Mouse (Mus musculus) liver, adult 2 months (tissue): ENCODE data around the gene Nr1h2. TPM values are rescaled to one million over a fixed set of nuclear protein-coding genes. Genes with fewer than 3 reads are reported as not detected.

Experiments used
- DNase-seq: peaks from one replicate; pipeline ENCODE4 v3.0.0-alpha.2; 2011; ENCODE audit warnings: low read depth, low spot score; ENCODE audit errors: extremely low read depth
- H3K27ac ChIP-seq: fragments of 200-500 bp; replicated peaks from 2 replicates; pipeline ENCODE4 v1.5.1; 2012; ENCODE audit warnings: low read depth, mild to moderate bottlenecking, control low read depth, inconsistent platforms, low read length; ENCODE audit not compliant: insufficient read depth
- H3K27me3 ChIP-seq: fragments of 200-500 bp; 2 replicates; pipeline ENCODE4 v1.6.1; 2012; ENCODE audit warnings: mild to moderate bottlenecking, moderate library complexity, low read length, inconsistent platforms; ENCODE audit not compliant: control insufficient read depth, insufficient read depth
- H3K36me3 ChIP-seq: fragments of 200-500 bp; 2 replicates; pipeline ENCODE4 v1.6.1; 2012; ENCODE audit warnings: low read length, inconsistent platforms; ENCODE audit not compliant: control insufficient read depth, insufficient read depth
- H3K4me1 ChIP-seq: fragments of 200-500 bp; 2 replicates; pipeline ENCODE4 v1.6.1; 2011; ENCODE audit warnings: low read length; ENCODE audit not compliant: control insufficient read depth, insufficient read depth
- H3K4me3 ChIP-seq: fragments of 200-500 bp; 2 replicates; pipeline ENCODE4 v1.5.1; 2011; ENCODE audit warnings: low read depth, mild to moderate bottlenecking, control low read depth, low read length, moderate library complexity; ENCODE audit not compliant: insufficient read depth
- H3K79me2 ChIP-seq: fragments of 200-500 bp; 2 replicates; pipeline ENCODE4 v1.6.1; 2012; ENCODE audit warnings: inconsistent platforms, mild to moderate bottlenecking, low read length, moderate library complexity; ENCODE audit not compliant: control insufficient read depth, insufficient read depth
- H3K9ac ChIP-seq: fragments of 200-500 bp; 2 replicates; pipeline ENCODE4 v1.6.1; 2012; ENCODE audit warnings: low read depth, mild to moderate bottlenecking, control low read depth, inconsistent platforms, low read length
- CTCF ChIP-seq: fragments of 200-500 bp; IDR thresholded peaks from 2 replicates; pipeline ENCODE4 v1.5.1; 2011; ENCODE audit warnings: low read depth, low read length, control low read depth
- POLR2A ChIP-seq: fragments of 200-500 bp; IDR thresholded peaks from 2 replicates; pipeline ENCODE4 v1.6.1; 2011; ENCODE audit warnings: low read length, control low read depth; ENCODE audit not compliant: insufficient read depth; ENCODE audit errors: extremely low read depth
- WGBS: fragments of 180-500 bp; shearing (Covaris S2); methylation state at CpG from one replicate; pipeline ENCODE4 v1.1.7; 2018; 5-methylcytosine and 5-hydroxymethylcytosine counted together
- polyA plus RNA-seq: library from polyadenylated mRNA; depleted of rRNA; stranded (reverse); fragments of >200 nt; gene quantifications from 2 replicates; pipeline ENCODE4 v1.2.3, GENCODE M21; 2012
- total RNA-seq: library from RNA; depleted of rRNA; stranded (reverse); fragments of >200 nt; gene quantifications from 2 replicates; pipeline ENCODE4 v1.2.3, GENCODE M21; 2014

Nr1h2 gene
- total and polyA plus RNA-seq, 2 experiments: 21.6 to 80.3 TPM

DNA sequence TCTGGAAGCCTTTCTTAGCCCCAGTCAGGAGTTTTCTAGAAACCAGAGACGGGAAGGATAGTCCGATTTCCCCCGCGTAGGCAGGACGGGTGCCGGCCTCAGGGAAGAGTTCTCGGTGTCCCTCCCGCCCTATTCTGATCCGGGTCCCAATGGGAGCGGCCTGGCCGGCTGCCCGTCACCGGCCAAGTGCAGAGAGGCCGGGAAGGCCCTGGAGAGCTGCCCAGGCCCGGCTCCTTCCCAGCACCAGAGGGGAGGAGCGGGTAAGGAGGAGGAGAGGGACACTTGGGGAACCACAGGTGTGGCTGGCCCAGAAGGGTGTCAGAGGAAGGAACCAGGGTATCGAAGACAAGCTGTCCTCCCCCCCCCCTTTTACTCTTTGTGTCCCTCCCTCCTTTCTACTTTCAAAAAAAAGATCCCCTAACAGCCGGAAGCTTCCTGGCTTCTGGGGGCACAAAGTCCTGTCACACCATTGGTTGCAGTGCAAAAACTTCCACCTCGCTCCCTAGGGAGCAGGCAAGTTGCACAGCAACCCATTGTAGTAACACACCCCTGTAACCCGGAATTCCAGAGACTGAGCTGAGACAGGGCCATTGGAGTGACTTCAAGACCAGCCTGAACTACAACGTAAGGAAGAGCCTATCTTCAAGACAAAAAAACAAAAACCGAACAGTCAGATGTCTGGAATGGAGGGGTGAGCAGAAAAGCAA is 28.5 kb downstream of the Nr1h2 start:
- peaks cover 6% of the 10 kb centered on the region; the same call in 1 of the 2 replicates for H3K27me3 ChIP-seq
- no peak for TF ChIP-seq POLR2A
- TF ChIP-seq CTCF: no peak
- no peaks in the 10 kb centered on the region for H3K4me1 ChIP-seq
- WGBS: 16% methylated on average over 22 of the region's 22 CpGs
- no peaks in the 10 kb centered on the region for H3K79me2 ChIP-seq
- no peaks in the 10 kb centered on the region for H3K36me3 ChIP-seq
- peak; percentile 48 for DNase-seq
- H3K4me3 ChIP-seq: peak overlapping the region; percentile 27; the same call in 1 of the 2 replicates
- H3K27ac ChIP-seq: no peak overlapping the region
- 0 out of 2 replicates have a peak overlapping the region, but pooled peaks have one; percentile 12 for H3K9ac ChIP-seq

DNA sequence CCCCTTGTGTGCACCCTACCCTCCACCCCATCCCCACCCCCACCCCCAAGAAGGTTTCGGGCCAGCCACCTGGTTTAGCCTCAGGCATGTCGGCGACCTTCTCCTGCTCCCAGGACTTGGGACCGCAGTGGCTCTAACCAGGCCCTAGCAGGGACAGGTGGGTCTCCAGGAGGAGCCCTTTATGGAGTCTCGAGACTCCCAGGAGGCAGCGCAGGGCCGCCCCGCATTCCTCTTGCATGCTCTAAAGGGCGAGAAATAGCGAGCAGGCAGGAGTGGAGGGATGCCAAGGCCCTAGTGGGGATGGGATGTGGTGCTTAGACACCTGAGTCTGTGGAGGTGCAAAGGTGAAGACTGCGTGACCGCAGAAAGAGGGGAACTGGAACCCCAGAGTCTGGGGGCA is 29.2 kb downstream of the Nr1h2 start, which contains the start of gene Mybpc2:
Gene Mybpc2 (minus strand): TSS at position 155 of the 400 bp plus-strand sequence.
- no peaks in the 10 kb centered on the region for H3K79me2 ChIP-seq
- DNase-seq: no peak
- WGBS: 42% methylated on average over 12 of the region's 12 CpGs

DNA sequence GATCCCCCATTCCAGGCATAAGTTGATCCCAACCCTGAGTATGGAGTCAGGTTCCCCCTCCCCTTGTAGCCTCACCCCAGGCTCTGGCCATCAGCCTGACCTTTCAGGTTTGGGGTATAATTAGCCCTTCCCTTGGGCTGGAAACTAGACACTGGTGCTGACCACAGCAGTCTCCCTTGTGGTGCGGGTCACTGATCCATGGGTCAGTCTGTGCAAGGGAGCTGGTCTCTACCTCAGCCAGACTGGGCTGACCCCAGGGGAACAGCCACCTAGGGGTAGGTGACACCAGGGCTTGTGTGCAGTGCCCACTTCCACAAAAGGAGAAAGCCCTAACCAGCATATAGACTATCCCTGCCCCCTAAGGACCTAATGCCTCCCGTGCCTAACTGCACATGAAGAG is 30.7 kb downstream of the Nr1h2 start:
- H3K79me2 ChIP-seq: no peaks in the 10 kb centered on the region
- WGBS: 75% methylated on average over 2 of the region's 2 CpGs
- H3K4me1 ChIP-seq: no peaks in the 10 kb centered on the region
- no peak for DNase-seq
- no peak overlapping the region for H3K27ac ChIP-seq
- H3K4me3 ChIP-seq: no peak overlapping the region
- H3K9ac ChIP-seq: no peak overlapping the region
- peaks cover 6% of the 10 kb centered on the region; the same call in 1 of the 2 replicates for H3K27me3 ChIP-seq
- H3K36me3 ChIP-seq: no peaks in the 10 kb centered on the region
- TF ChIP-seq CTCF: no peak
- TF ChIP-seq POLR2A: no peak

More for the DNA sequence above, 29.2 kb downstream of the Nr1h2 start, which contains the start of gene Mybpc2:
- no peaks in the 10 kb centered on the region for H3K4me1 ChIP-seq
- no peaks in the 10 kb centered on the region for H3K36me3 ChIP-seq
- TF ChIP-seq POLR2A: no peak
- no peak for TF ChIP-seq CTCF
- H3K9ac ChIP-seq: 0 out of 2 replicates have a peak within 1 kb of the TSS, but pooled peaks have one; percentile 12
- H3K4me3 ChIP-seq: peak within 1 kb of the TSS; percentile 27; the same call in 1 of the 2 replicates
- H3K27ac ChIP-seq: no peak within 1 kb of the TSS
- peaks cover 6% of the 10 kb centered on the region; the same call in 1 of the 2 replicates for H3K27me3 ChIP-seq

DNA sequence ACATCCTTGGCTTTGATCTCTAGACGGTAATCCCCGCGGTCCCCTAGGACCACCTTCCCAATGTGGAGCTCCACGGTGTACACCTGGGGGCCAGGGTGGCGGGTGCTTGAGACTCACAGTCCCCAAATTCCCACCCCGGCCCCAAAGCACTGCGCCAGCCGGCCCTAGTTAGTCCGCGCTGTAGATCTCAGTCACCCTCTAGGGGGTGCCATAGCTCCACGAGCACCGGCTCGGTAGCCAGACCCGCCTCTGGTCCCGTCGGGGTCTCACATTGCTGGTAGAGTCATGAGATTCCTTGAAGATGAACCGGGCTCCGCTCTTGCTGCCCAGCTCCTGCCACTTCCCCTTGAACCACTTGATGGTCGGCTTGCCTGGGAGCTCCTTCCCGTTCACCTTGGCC is 32.0 kb downstream of the Nr1h2 start:
- no peak overlapping the region for H3K9ac ChIP-seq
- H3K79me2 ChIP-seq: no peaks in the 10 kb centered on the region
- no peak overlapping the region for H3K27ac ChIP-seq
- peaks cover 6% of the 10 kb centered on the region; the same call in 1 of the 2 replicates for H3K27me3 ChIP-seq
- WGBS: 4% methylated on average over 20 of the region's 20 CpGs
- no peaks in the 10 kb centered on the region for H3K4me1 ChIP-seq
- no peaks in the 10 kb centered on the region for H3K36me3 ChIP-seq
- TF ChIP-seq CTCF (peak; percentile 80), POLR2A (no peak)
- H3K4me3 ChIP-seq: no peak overlapping the region
- DNase-seq: no peak

DNA sequence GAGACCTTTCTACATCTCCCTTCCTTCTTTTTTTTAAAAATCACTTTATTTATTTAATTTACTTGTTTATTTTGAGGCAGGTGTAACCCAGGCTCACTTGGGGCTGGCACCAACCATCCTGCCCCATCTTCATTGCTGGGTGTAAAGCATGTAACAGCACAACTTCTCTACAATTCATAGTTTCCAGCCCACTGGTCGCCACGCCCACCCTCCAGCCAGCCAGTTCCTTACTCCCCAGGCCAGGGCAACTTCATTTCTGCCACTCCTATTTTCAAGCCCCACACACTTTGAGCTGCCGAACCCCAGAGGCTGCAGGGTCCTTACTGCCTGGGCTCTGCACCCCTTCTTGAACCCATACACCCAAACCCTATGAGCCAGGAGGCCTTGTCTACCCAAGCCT is 32.8 kb downstream of the Nr1h2 start:
- Histone ChIP-seq H3K27ac (no peak overlapping the region), H3K36me3 (no peaks in the 10 kb centered on the region), H3K79me2 (no peaks in the 10 kb centered on the region), H3K27me3 (peaks cover 6% of the 10 kb centered on the region; the same call in 1 of the 2 replicates), H3K4me1 (no peaks in the 10 kb centered on the region), H3K9ac (no peak overlapping the region), H3K4me3 (no peak overlapping the region)
- no peak for TF ChIP-seq POLR2A
- TF ChIP-seq CTCF: no peak
- no peak for DNase-seq
- WGBS: 76% methylated on average over 3 of the region's 3 CpGs

DNA sequence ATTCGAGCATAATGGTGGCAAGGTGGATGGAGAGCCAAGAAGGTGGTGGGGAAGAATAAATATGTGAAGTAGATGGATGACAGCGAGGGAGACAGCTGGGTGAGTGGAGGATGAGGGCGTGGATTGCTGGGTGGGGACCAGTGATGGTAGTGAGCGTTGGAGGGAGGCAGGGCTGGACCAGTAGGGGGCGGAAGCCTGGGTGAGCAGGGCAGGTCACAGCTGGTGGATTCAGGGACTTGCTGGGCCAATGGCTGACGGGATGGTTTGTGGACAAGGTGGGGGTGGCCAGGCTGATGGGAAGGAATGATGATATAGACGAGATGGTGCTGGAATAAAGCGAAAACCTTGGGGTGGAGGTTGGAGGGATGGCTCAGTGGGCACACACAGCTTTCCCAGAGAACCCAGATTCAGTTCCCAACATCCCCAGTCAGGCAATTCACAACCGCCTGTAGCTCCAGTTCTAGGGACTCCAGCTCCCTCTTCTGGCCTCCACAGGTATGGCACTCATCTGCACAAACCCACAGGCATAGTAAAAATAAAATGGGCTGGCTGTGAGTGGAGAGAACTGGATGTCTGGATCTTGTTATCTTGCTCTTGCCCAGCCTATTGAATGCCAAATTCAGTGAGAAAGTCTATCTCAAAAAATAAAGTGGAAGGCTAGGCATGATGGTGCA is 34.4 kb downstream of the Nr1h2 start:
- DNase-seq: no peak
- Histone ChIP-seq H3K27ac (no peak overlapping the region), H3K36me3 (no peaks in the 10 kb centered on the region), H3K4me1 (no peaks in the 10 kb centered on the region), H3K9ac (no peak overlapping the region), H3K4me3 (no peak overlapping the region), H3K79me2 (no peaks in the 10 kb centered on the region), H3K27me3 (peaks cover 3% of the 10 kb centered on the region; the same call in 1 of the 2 replicates)
- WGBS: 74% methylated on average over 9 of the region's 9 CpGs
- peak; percentile 54 for TF ChIP-seq CTCF
- TF ChIP-seq POLR2A: no peak
